Mouse (Mus musculus) ES-Bruce4 (cell line): ENCODE measurements at regions not wholly inside any gene's neighbourhood (a gene's known extent, or its start where the extent isn't known, plus 50 kb on each side); places are given as distances from the start of the nearest gene placed in this dataset.

ENCODE experiments used
- H3K27ac ChIP-seq: 2 replicates; pipeline ENCODE4 v1.5.1; 2012; ENCODE audit warnings: low read length, inconsistent platforms; ENCODE audit not compliant: insufficient read depth
- H3K27me3 ChIP-seq: 2 replicates; pipeline ENCODE4 v1.6.1; 2012; ENCODE audit warnings: mild to moderate bottlenecking, low read length, inconsistent platforms; ENCODE audit not compliant: control insufficient read depth, poor library complexity, insufficient read depth, severe bottlenecking
- H3K36me3 ChIP-seq: 2 replicates; pipeline ENCODE4 v1.6.1; 2012; ENCODE audit warnings: inconsistent platforms, mild to moderate bottlenecking, low read length, moderate library complexity; ENCODE audit not compliant: control insufficient read depth, poor library complexity, insufficient read depth, severe bottlenecking
- H3K4me1 ChIP-seq: one replicate; pipeline ENCODE4 v1.8.1; 2011; ENCODE audit warnings: low read length; ENCODE audit not compliant: control insufficient read depth, insufficient read depth
- H3K4me3 ChIP-seq: 2 replicates; pipeline ENCODE4 v1.5.1; 2011; ENCODE audit warnings: low read depth, mild to moderate bottlenecking, low read length
- H3K9ac ChIP-seq: 2 replicates; pipeline ENCODE4 v1.6.1; 2012; ENCODE audit warnings: low read depth, mild to moderate bottlenecking, inconsistent platforms; ENCODE audit not compliant: poor library complexity, severe bottlenecking
- H3K9me3 ChIP-seq: replicated peaks from 2 replicates; pipeline ENCODE4 v1.6.1; 2012; ENCODE audit warnings: mild to moderate bottlenecking, low read length, inconsistent platforms; ENCODE audit not compliant: control insufficient read depth, poor library complexity, insufficient read depth, severe bottlenecking
- CTCF ChIP-seq: IDR thresholded peaks from one replicate; pipeline ENCODE4 v1.8.1; 2011; ENCODE audit warnings: low read depth, low read length
- EP300 ChIP-seq: IDR thresholded peaks from 2 replicates; pipeline ENCODE4 v1.6.1; 2011; ENCODE audit warnings: low read depth, low read length; ENCODE audit not compliant: insufficient read depth
- POLR2A ChIP-seq: IDR thresholded peaks from one replicate; pipeline ENCODE4 v1.8.1; 2011; ENCODE audit warnings: low read length; ENCODE audit not compliant: insufficient read depth

DNA sequence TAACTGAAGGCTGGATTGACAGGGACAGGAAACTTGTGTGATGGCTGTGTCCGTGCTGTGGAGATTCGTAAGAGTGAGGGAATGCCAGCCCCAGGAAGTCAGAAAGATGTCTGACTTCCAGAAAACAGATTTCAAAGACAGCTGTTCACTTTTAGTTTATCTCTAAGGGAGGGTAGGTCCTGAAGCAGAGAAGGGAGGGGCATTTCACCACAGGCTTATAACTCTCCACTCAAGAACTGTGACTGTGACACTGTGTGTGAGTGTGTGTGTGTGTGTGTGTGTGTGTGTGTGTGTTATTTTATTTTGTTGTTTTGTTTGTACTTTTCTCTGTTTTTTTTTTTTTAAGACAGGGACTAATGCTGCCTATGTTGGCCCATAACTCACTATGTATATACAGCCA is 109.1 kb upstream of the Sox5 start:
- H3K4me1 ChIP-seq: no peaks in the 10 kb centered on the region
- no peak for TF ChIP-seq EP300
- no peak for TF ChIP-seq POLR2A
- TF ChIP-seq CTCF: no peak
- H3K27me3 ChIP-seq: no peaks in the 10 kb centered on the region
- H3K9ac ChIP-seq: no peak overlapping the region
- H3K36me3 ChIP-seq: no peaks in the 10 kb centered on the region
- H3K9me3 ChIP-seq: no peaks in the 10 kb centered on the region
- no peak overlapping the region for H3K27ac ChIP-seq
- no peak overlapping the region for H3K4me3 ChIP-seq

DNA sequence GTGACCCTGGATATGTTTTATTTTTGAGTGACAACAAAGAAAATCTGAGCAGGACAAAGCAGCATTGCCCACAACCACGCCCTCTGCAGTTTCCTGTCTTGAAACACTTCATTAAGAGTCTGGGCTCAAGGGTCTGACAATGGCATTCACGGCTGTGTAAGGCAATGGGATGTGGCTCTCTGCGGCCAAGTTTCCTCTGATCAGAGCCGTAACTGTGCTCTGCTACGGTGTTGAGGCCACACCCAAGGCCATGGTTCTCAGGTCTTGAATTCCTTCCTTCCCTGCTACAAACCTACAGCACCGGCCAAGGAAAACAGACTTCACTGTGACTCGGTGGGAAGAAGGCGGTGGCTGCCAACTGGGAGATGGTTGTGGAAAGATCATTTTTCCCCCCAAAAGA is 108.4 kb upstream of the Sox5 start:
- no peaks in the 10 kb centered on the region for H3K4me1 ChIP-seq
- no peak overlapping the region for H3K9ac ChIP-seq
- TF ChIP-seq CTCF: no peak
- TF ChIP-seq POLR2A: no peak
- no peak for TF ChIP-seq EP300

DNA sequence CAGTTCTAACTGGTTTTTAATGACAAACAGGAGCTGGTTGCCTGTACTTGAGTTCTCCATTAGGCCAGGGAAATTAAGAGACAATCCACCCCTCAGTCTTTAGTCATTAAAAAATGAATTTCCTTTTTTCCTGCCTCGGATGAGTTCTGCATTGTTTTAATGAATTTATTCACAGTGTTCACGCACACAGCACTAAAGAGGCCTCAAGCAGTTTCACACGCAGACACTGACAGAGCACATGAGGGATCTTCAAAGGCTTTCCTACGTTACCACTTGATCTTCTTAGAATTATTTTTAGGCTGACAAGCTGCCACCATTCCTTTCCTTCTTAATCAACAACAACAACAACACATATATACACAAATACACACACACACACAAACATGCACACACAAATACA is 101.3 kb upstream of the Sox5 start:
- Histone ChIP-seq H3K27me3 (no peaks in the 10 kb centered on the region), H3K36me3 (no peaks in the 10 kb centered on the region), H3K9me3 (no peaks in the 10 kb centered on the region; the same call in 1 of the 2 replicates), H3K9ac (no peak overlapping the region), H3K27ac (no peak overlapping the region), H3K4me1 (no peaks in the 10 kb centered on the region), H3K4me3 (no peak overlapping the region)
- TF ChIP-seq EP300: no peak
- TF ChIP-seq CTCF: no peak
- TF ChIP-seq POLR2A: no peak

More for the DNA sequence above, 108.4 kb upstream of the Sox5 start:
- H3K27me3 ChIP-seq: no peaks in the 10 kb centered on the region
- H3K36me3 ChIP-seq: no peaks in the 10 kb centered on the region
- H3K4me3 ChIP-seq: no peak overlapping the region
- H3K27ac ChIP-seq: no peak overlapping the region
- H3K9me3 ChIP-seq: no peaks in the 10 kb centered on the region

DNA sequence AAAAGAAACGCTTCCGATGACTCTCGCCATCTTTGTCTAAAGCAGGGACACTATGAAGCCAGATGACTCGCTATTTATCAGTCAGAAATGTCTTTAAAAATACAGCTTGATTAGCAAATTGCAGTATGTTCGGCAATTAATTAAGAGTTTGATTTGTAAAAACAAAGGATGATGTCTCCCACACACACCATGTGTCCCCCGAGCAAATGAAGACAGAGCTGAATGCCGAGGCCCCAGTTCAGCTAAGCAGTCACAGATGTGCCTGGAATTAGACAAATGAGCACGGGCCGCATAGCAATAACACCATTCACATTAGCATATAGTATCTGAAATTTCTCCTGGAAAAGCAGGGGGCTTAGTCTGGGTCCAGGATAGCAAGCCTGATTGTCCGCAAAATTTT is 98.3 kb upstream of the Sox5 start:
- Histone ChIP-seq H3K4me1 (no peaks in the 10 kb centered on the region), H3K27me3 (no peaks in the 10 kb centered on the region), H3K36me3 (no peaks in the 10 kb centered on the region), H3K27ac (no peak overlapping the region), H3K9ac (no peak overlapping the region), H3K4me3 (no peak overlapping the region), H3K9me3 (no peaks in the 10 kb centered on the region; the same call in 1 of the 2 replicates)
- TF ChIP-seq CTCF: no peak
- no peak for TF ChIP-seq POLR2A
- no peak for TF ChIP-seq EP300

DNA sequence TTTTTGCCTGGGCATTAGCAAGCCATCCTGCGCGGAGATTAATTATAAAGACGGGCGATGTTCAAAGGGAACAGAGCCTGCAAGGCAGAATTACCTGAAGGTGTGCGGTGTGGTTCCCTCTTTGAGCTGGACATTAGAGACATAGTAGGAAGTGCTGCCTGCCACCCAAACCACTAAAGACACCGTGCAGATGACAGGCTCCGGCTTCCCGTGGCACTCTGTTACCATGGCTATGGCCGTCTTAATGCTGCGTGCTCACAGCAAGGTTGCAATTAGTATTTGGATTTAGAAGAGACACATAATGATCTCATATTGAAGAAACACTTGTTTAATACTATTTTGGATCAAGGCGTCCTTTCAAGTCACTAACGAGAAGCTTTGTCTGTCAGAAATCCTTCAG is 95.0 kb upstream of the Sox5 start:
- no peak for TF ChIP-seq CTCF
- TF ChIP-seq POLR2A: no peak
- TF ChIP-seq EP300: no peak
- Histone ChIP-seq H3K9me3 (no peaks in the 10 kb centered on the region), H3K36me3 (no peaks in the 10 kb centered on the region), H3K27me3 (no peaks in the 10 kb centered on the region), H3K27ac (no peak overlapping the region), H3K9ac (no peak overlapping the region), H3K4me1 (no peaks in the 10 kb centered on the region), H3K4me3 (no peak overlapping the region)

DNA sequence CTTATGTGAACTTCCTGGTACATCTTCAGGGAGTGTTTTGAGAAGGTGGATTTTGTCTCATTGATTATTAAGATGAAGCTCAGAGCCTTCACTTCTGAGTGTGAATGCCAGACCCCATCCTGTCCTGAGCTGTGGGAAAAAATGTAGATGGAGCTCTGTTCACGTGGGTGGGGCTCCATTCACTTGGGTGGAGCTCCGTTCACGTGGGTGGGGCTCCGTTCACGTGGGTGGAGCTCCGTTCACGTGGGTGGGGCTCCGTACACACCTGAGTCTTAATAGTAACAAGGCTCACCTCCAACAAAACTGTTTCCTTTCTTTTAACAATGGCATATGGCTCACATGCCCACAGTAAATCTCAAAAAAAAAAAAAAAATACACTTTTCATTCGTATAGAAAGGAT is 94.1 kb upstream of the Sox5 start:
- Histone ChIP-seq H3K27me3 (no peaks in the 10 kb centered on the region), H3K27ac (no peak overlapping the region), H3K4me1 (no peaks in the 10 kb centered on the region), H3K36me3 (no peaks in the 10 kb centered on the region), H3K9me3 (no peaks in the 10 kb centered on the region), H3K9ac (no peak overlapping the region), H3K4me3 (no peak overlapping the region)
- no peak for TF ChIP-seq EP300
- no peak for TF ChIP-seq POLR2A
- no peak for TF ChIP-seq CTCF
